Mouse (Mus musculus): ENCODE measurements around the gene Sorl1. TPM values are rescaled to one million over a fixed set of nuclear protein-coding genes. Genes with fewer than 3 reads are reported as not detected.

Gene Sorl1
- polyA plus RNA-seq, 1 experiment: under 0.01 TPM

DNA sequence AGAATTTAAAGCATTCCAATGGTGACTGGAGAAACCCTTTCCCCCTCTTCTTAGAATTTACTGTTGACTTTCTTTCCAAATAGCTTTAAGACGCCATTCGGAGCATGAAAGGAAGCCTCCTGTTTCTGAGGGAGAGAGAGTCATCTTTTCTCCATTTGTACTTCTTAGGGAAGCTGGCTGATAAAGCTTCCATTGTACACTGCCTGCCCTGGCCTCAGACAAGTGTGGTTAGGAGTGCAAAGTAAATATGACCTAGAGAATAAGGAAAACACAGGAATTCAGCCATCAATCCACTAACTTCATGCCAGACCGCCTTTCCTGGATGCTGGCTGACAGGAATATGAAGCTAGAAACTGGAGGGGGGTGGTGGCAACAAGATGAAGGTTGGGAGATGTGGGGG, 100.7 kb downstream of the Sorl1 start:
- H3K9me3 ChIP-seq (ENCODE audit: control insufficient read depth, low read length): no peaks in the 10 kb centered on the region
- H3K27me3 ChIP-seq (ENCODE audit: control insufficient read depth): no peaks in the 10 kb centered on the region
- no peak for TF ChIP-seq GATA1 (IDR thresholded peaks at IDR 0.05; ENCODE audit: low read length)
- TF ChIP-seq TAL1 (IDR thresholded peaks at IDR 0.05; ENCODE audit: low read length): no peak
- H3K36me3 ChIP-seq (ENCODE audit: control insufficient read depth): no peaks in the 10 kb centered on the region
- no peaks in the 10 kb centered on the region for H3K4me1 ChIP-seq (ENCODE audit: control insufficient read depth)
- H3K4me3 ChIP-seq (replicated peaks): no peak overlapping the region

DNA sequence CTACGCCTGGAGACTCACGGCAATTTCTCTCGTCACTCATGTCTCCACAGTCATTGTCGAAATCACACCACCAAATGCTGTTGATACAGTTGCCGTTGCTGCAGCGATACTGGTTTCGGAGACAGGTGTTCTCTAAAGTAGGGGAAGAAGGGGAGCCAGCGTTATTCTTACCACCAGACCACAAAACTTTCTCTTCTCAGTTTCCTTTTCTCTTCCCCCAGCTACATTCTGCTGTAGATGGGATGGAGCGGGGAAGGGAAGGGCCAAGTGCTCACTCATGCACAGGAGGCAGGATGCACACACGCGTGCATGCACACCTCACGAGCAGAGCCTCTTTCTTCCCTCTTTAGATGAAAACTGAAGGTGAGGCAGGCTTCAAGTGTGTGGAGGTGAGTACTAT, 101.8 kb downstream of the Sorl1 start:
- H3K4me1 ChIP-seq (ENCODE audit: control insufficient read depth): no peaks in the 10 kb centered on the region
- no peaks in the 10 kb centered on the region for H3K36me3 ChIP-seq (ENCODE audit: control insufficient read depth)
- no peak overlapping the region for H3K4me3 ChIP-seq (replicated peaks)
- no peaks in the 10 kb centered on the region for H3K27me3 ChIP-seq (ENCODE audit: control insufficient read depth)
- no peaks in the 10 kb centered on the region for H3K9me3 ChIP-seq (ENCODE audit: control insufficient read depth, low read length)
- no peak for TF ChIP-seq TAL1 (IDR thresholded peaks at IDR 0.05; ENCODE audit: low read length)

DNA sequence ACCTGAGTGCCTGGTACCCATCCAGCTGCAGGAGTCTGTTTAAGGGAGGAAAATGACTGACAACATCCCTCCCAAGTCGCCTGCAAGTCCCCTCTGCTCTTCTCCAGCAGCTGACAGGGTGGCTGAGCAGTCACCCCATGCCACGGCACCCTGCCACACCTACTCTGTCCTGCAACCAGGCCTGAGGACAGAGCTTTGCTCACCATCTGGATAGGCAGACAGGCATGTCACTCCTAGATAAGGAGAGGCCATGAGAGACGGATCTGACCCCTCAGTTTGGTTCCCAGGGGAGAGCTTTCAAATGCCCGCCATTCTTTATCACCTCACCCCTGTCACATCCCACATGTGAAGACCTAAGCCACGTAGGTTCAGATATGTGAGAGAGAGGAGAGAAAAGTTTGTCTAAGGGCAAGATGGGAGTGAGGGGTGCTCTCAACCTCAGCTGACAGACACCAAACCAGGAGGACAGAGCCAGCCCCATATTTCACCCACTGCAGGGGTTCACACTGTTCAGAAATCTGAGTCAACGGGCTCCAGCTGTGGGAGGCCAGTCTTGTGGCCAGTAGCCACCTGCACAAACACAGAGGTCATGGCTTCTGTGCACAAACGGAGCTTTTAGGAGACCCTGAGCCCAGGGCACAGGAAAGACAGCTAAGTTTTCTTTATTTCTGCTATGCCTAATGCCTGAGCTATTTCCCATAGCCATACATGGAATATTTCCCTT, 104.6 kb downstream of the Sorl1 start:
- Histone ChIP-seq H3K27me3 (ENCODE audit: control insufficient read depth) (no peaks in the 10 kb centered on the region), H3K9me3 (ENCODE audit: control insufficient read depth, low read length) (peaks cover 3% of the 10 kb centered on the region; the same call in 1 of the 2 replicates), H3K36me3 (ENCODE audit: control insufficient read depth) (no peaks in the 10 kb centered on the region), H3K4me1 (ENCODE audit: control insufficient read depth) (no peaks in the 10 kb centered on the region), H3K4me3 (replicated peaks) (no peak overlapping the region)
- TF ChIP-seq GATA1 (IDR thresholded peaks at IDR 0.05; ENCODE audit: low read length) (no peak), TAL1 (IDR thresholded peaks at IDR 0.05; ENCODE audit: low read length) (no peak)

DNA sequence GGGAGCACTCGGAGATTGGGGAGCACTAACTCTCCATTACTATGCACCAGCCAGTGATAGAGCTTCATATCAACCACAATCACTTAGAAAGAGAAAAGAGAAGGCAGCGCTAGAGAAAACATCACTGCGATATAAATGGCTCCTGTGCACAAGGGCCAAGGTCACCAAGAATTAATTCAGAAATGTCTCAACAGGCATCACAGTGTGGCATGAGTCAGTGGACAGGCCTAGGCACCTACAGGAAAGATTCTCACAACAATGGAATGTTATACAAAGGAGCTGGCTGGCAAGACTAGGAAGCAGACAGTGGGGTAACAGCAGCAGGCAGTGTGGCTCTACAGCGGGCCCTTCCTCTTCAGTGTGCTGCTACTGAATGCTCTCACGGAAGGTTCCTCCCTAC, 115.6 kb downstream of the Sorl1 start:
- no peak for TF ChIP-seq TAL1 (IDR thresholded peaks at IDR 0.05; ENCODE audit: low read length)
- TF ChIP-seq GATA1 (IDR thresholded peaks at IDR 0.05; ENCODE audit: low read length): no peak
- Histone ChIP-seq H3K4me3 (replicated peaks) (no peak overlapping the region), H3K4me1 (ENCODE audit: control insufficient read depth) (no peaks in the 10 kb centered on the region), H3K27me3 (ENCODE audit: control insufficient read depth) (no peaks in the 10 kb centered on the region), H3K36me3 (ENCODE audit: control insufficient read depth) (no peaks in the 10 kb centered on the region), H3K9me3 (ENCODE audit: control insufficient read depth, low read length) (no peaks in the 10 kb centered on the region)

DNA sequence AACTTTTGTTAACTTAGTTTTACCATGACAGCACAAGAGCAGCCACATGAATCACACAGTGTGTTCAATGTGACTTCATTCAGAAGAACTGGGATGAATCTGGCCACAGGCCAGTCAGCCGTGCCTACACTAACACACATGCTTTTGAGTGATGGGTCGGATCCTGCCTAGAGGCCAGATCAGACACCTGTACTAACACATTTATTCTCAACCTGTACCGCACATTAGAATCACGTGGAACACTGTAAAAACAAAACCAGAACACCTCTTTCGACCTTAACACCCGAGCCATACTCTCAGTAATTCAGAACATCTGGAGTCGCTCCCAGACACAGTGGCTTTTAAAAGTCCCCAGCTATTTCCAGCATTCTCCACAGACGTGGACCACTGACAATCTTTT, 119.0 kb downstream of the Sorl1 start:
- TF ChIP-seq TAL1 (IDR thresholded peaks at IDR 0.05; ENCODE audit: low read length): no peak
- TF ChIP-seq GATA1 (IDR thresholded peaks at IDR 0.05; ENCODE audit: low read length): no peak
- no peaks in the 10 kb centered on the region for H3K4me1 ChIP-seq (ENCODE audit: control insufficient read depth)
- no peaks in the 10 kb centered on the region for H3K36me3 ChIP-seq (ENCODE audit: control insufficient read depth)
- H3K27me3 ChIP-seq (ENCODE audit: control insufficient read depth): no peaks in the 10 kb centered on the region
- no peaks in the 10 kb centered on the region for H3K9me3 ChIP-seq (ENCODE audit: control insufficient read depth, low read length)
- H3K4me3 ChIP-seq (replicated peaks): no peak overlapping the region

DNA sequence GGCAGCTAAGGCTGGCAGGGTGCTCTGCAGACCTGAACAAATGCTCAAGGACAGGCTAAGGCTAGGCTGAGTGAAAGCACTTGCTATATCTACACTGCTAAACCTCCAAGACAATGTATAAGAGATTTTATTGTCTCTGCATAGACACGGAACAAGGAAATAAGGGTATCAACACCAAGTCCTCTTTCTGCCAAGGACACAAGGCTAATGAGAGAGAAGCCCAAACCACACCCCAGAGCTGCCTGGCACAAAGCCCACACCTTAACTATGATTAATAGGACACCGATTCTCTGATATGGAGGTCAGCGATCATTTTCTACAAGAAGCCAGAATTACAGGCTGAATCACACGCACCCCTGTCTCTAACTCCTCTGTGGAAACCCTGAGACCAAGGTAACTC, 120.0 kb downstream of the Sorl1 start:
- Histone ChIP-seq H3K9me3 (ENCODE audit: control insufficient read depth, low read length) (no peaks in the 10 kb centered on the region), H3K27me3 (ENCODE audit: control insufficient read depth) (no peaks in the 10 kb centered on the region), H3K4me1 (ENCODE audit: control insufficient read depth) (no peaks in the 10 kb centered on the region), H3K4me3 (replicated peaks) (no peak overlapping the region), H3K36me3 (ENCODE audit: control insufficient read depth) (no peaks in the 10 kb centered on the region)
- no peak for TF ChIP-seq GATA1 (IDR thresholded peaks at IDR 0.05; ENCODE audit: low read length)
- TF ChIP-seq TAL1 (IDR thresholded peaks at IDR 0.05; ENCODE audit: low read length): no peak

DNA sequence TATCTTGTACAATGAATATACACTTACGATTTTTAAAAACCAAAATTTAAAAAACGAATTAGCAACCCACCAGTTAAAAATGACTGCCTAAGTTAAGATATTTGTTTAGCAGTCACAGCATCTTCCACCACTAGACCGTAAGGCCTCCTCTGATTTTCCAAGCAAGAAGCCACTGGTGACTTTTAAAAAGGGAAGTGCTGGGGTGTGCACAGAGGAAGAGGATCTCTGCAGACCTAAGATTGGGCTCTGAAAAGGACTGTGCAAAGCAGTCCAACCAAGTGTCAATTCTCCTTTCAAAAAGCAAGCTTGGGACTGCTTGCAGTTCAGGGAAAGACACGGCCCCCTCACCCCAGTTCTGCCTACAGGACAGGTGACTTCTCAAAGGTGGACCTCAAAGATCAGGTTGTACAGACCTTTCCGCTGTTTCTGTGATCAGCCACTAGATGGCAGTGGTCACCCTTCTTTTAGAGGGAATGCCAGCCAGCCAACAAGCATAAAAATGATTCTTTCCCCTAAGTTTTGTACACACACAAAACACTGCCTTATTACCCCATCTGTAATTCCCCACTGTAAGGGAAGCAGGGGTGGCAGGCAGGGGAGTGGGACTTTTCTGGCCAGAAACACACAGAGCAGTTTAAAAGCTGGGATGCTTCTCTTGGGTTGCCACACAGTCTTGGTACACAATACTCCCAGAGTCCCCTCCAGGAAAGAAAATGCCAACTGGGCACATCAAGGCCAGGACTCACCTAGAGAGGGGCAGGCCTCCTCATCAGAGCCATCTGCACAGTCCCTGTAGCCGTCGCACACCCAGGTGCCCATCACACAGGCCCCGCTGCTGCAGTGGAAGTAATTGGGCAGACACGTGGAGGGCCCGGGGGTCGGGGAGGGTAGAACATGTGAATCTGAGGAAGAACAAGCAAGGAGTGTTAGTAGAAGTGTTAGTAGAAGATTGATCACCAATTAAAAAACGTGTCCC, 124.3 kb downstream of the Sorl1 start:
- TF ChIP-seq TAL1 (IDR thresholded peaks at IDR 0.05; ENCODE audit: low read length) (no peak), GATA1 (IDR thresholded peaks at IDR 0.05; ENCODE audit: low read length) (no peak)
- no peaks in the 10 kb centered on the region for H3K36me3 ChIP-seq (ENCODE audit: control insufficient read depth)

DNA sequence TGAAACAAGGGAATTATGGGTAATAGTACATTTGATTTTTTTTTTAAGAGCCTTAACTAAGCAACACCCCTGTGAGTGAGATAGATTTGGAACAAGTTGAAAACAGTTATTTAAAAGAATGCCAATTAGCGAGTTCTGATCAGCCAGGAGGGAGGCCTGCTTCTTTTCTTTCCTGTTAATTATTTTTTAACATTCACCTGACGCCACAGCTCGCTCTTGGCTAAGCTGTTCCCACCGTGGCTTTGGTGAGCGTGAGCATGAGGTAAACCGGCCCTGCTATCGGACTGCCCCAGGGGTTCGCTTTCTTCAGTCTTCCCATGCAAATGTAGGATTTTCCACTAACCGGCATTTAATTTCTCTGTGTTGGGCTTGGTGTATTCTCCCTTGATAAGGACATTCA, 128.8 kb downstream of the Sorl1 start:
- no peak for TF ChIP-seq GATA1 (IDR thresholded peaks at IDR 0.05; ENCODE audit: low read length)
- no peak for TF ChIP-seq TAL1 (IDR thresholded peaks at IDR 0.05; ENCODE audit: low read length)

More for the DNA sequence above, 124.3 kb downstream of the Sorl1 start:
- Histone ChIP-seq H3K4me3 (replicated peaks) (no peak overlapping the region), H3K9me3 (ENCODE audit: control insufficient read depth, low read length) (no peaks in the 10 kb centered on the region), H3K27me3 (ENCODE audit: control insufficient read depth) (no peaks in the 10 kb centered on the region), H3K4me1 (ENCODE audit: control insufficient read depth) (no peaks in the 10 kb centered on the region)

DNA sequence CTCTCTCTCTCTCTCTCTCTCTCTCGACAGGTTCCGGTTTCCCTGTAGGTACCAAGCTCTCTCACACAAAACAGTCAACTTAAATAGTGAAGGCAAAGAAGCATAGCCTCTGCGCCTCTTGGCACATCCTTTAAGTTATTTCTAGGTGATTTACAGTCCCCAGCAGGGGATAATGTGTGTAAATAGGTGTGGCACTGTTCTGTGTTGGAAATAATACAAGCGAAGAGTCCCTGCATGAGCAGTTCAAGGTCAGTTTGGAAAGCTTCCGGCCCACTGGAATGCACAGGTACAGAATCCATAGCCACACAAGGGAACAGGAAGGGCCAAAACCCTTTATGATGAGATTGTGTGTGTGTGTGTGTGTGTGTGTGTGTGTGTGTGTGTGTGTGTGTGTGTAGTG, 130.3 kb downstream of the Sorl1 start:
- Histone ChIP-seq H3K9me3 (ENCODE audit: control insufficient read depth, low read length) (no peaks in the 10 kb centered on the region), H3K27me3 (ENCODE audit: control insufficient read depth) (no peaks in the 10 kb centered on the region), H3K4me3 (replicated peaks) (no peak overlapping the region), H3K4me1 (ENCODE audit: control insufficient read depth) (no peaks in the 10 kb centered on the region), H3K36me3 (ENCODE audit: control insufficient read depth) (no peaks in the 10 kb centered on the region)
- no peak for TF ChIP-seq TAL1 (IDR thresholded peaks at IDR 0.05; ENCODE audit: low read length)
- no peak for TF ChIP-seq GATA1 (IDR thresholded peaks at IDR 0.05; ENCODE audit: low read length)

More for the DNA sequence above, 128.8 kb downstream of the Sorl1 start:
- Histone ChIP-seq H3K4me3 (replicated peaks) (no peak overlapping the region), H3K9me3 (ENCODE audit: control insufficient read depth, low read length) (no peaks in the 10 kb centered on the region), H3K27me3 (ENCODE audit: control insufficient read depth) (no peaks in the 10 kb centered on the region), H3K36me3 (ENCODE audit: control insufficient read depth) (no peaks in the 10 kb centered on the region), H3K4me1 (ENCODE audit: control insufficient read depth) (no peaks in the 10 kb centered on the region)
